Comparison of ENCODE assay signal across 8 mouse cellular contexts in the genomic region with DNA sequence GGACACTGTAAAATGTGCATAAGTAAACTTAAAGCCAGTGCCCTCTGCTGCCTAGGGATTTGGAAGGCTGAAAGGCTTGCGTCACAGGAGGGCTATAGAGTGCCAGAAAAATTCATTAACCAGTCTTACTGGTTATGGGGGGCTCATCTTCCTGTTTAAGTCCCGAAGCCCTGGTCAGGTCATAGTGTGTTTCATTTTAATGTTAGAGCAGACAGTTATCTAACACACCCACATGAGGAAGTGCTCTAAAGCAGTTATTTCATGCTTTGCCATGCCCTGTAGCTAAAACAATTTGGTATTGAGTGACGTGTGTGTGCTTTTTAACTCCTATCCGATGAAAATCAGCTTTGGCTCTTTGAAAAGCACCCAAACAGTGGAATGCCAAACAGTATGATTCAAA. TPM values are rescaled to one million over a fixed set of nuclear protein-coding genes. Genes with fewer than 3 reads are reported as not detected.
DNase-seq lines count a peak whose midpoint lies in the region; ATAC-seq and TF ChIP-seq lines count a peak whose summit lies in the region.

No protein-coding gene starts in this region.

- 7% methylated on average over 4 of the region's 4 CpGs for WGBS in lung, adult 2 months
- WGBS in heart, embryonic 15.5 days, result 46% methylated on average over 4 of the region's 4 CpGs
- WGBS in midbrain, embryonic 15.5 days, result 16% methylated on average over 4 of the region's 4 CpGs

- H3K9me3 ChIP-seq in heart, embryonic 15.5 days (replicated peaks), result no peaks in the 10 kb centered on the region
- H3K9me3 ChIP-seq in midbrain, embryonic 15.5 days, result no peaks in the 10 kb centered on the region

- H3K27me3 ChIP-seq in heart, embryonic 15.5 days, result no peaks in the 10 kb centered on the region
- no peaks in the 10 kb centered on the region for H3K27me3 ChIP-seq in midbrain, embryonic 15.5 days (replicated peaks)

- H3K4me1 ChIP-seq in lung, adult 2 months (ENCODE audit: control insufficient read depth, insufficient read depth, low read length), result peaks cover 20% of the 10 kb centered on the region
- H3K4me1 ChIP-seq in heart, embryonic 15.5 days (replicated peaks), result peaks cover 12% of the 10 kb centered on the region
- H3K4me1 ChIP-seq in midbrain, embryonic 15.5 days, result peaks cover 5% of the 10 kb centered on the region; the same call in 1 of the 2 replicates

- H3K36me3 ChIP-seq in heart, embryonic 15.5 days, result no peaks in the 10 kb centered on the region
- no peaks in the 10 kb centered on the region for H3K36me3 ChIP-seq in midbrain, embryonic 15.5 days (replicated peaks)

- H3K27ac ChIP-seq in heart, embryonic 15.5 days, result peak overlapping the region; percentile 71
- no peak overlapping the region for H3K27ac ChIP-seq in midbrain, embryonic 15.5 days

- DNase-seq in adrenal gland, adult (ENCODE audit: inconsistent age in 2 of 2, low spot score in 1 of 2), result peak; percentile 42 to 85
- DNase-seq in adrenal gland, postnatal 4 days (ENCODE audit: low spot score in 2 of 2), result no peak
- DNase-seq in lung, adult 2 months, result peak; percentile 27
- DNase-seq in lung, postnatal 10 days, result no peak
- DNase-seq in spleen, adult 12 weeks (ENCODE audit: low spot score), result no peak
- DNase-seq in urinary bladder, postnatal 25 days (ENCODE audit: low spot score), result no peak

- peak overlapping the region; percentile 49 for H3K4me3 ChIP-seq in lung, adult 2 months (replicated peaks; ENCODE audit: extremely low read depth, low read depth, low read length)
- no peak overlapping the region for H3K4me3 ChIP-seq in heart, embryonic 15.5 days
- no peak overlapping the region for H3K4me3 ChIP-seq in midbrain, embryonic 15.5 days

- TF ChIP-seq CTCF in lung, adult 2 months (IDR thresholded peaks at IDR 0.05; ENCODE audit: insufficient read depth, low read length), result no peak

- no peak for ATAC-seq in heart, embryonic 15.5 days (replicated peaks; ENCODE audit: insufficient number of reproducible peaks, insufficient read depth, low FRiP score, low read depth)
- no peak for ATAC-seq in midbrain, embryonic 15.5 days (replicated peaks)

- peak overlapping the region; percentile 21; the same call in 1 of the 2 replicates for H3K4me2 ChIP-seq in heart, embryonic 15.5 days
- H3K4me2 ChIP-seq in midbrain, embryonic 15.5 days, result peak overlapping the region; percentile 1; the same call in 1 of the 2 replicates

- H3K9ac ChIP-seq in heart, embryonic 15.5 days, result no peak overlapping the region
- no peak overlapping the region for H3K9ac ChIP-seq in midbrain, embryonic 15.5 days

- no peak for TF ChIP-seq POLR2A in lung, adult 2 months (IDR thresholded peaks at IDR 0.05; ENCODE audit: borderline replicate concordance, extremely low read depth, low read depth, low read length)

RNA-seq across cellular contexts. Expression of a gene that starts 34.3 kb away (rescaled TPM):
- total RNA-seq in adrenal gland, postnatal 4 days (2021), result 10 to 100 TPM; 78.8 to 85.4 TPM
- 29.9 and 30.7 TPM in 2 replicates for polyA plus RNA-seq in lung, adult 2 months (2012; rRNA removed)
- 42.0 and 47.6 TPM in 2 replicates for polyA plus RNA-seq in heart, embryonic 15.5 days (2015; fragmentation: Nextera tagmentation; extraction: Ambion mirVana)
- polyA plus RNA-seq in midbrain, embryonic 15.5 days (2015; fragmentation: Nextera tagmentation; extraction: Ambion mirVana), result 76.5 and 83.1 TPM in 2 replicates

Comparison
In these comparisons a context has a peak if more than half of its experiments do, and no peak if none do; other contexts are left out.
1. DNase-seq: peak in adrenal gland, adult (2 of 2) and lung, adult 2 months (single experiment); none in adrenal gland, postnatal 4 days (0 of 2), lung, postnatal 10 days (single experiment), spleen, adult 12 weeks (single experiment) and urinary bladder, postnatal 25 days (single experiment).